Mouse (Mus musculus) cerebellum, adult 9-10 months (tissue): ENCODE measurements around the gene Gm17727.
"Not testable (repeated sequence)": the region's sequence is repeated elsewhere in the genome, so short reads cannot be mapped to it uniquely, and the experiment has no call there.

ENCODE experiments used
- DNase-seq: peaks from one replicate; pipeline ENCODE4 v3.0.0; 2022

Gm17727 gene

GRCm38 (mm10) chr9:35778009-35778408 lies at the start of gene Gm17727:
Gene Gm17727, minus strand, starts transcription at chr9:35778109.
- no peak for DNase-seq

- DNase-seq = not testable (repeated sequence)
Measured at GRCm38 (mm10) chr9:35817881-35818280, 40.0 kb upstream of the Gm17727 start.

- DNase-seq = no peak
Measured at GRCm38 (mm10) chr9:35798146-35798545, 20.2 kb upstream of the Gm17727 start.

- no peak for DNase-seq
Measured at GRCm38 (mm10) chr9:35790001-35790400, 12.1 kb upstream of the Gm17727 start, which contains the start of the genes Gm27235 and D730048I06Rik. Gene Gm27235, minus strand, starts transcription at chr9:35790101. Gene D730048I06Rik, minus strand, starts transcription at chr9:35790112.

GRCm38 (mm10) chr9:35756843-35757242 lies 21.1 kb downstream of the Gm17727 start:
- DNase-seq = no peak

- no peak for DNase-seq
Measured at GRCm38 (mm10) chr9:35740749-35741148, 37.2 kb downstream of the Gm17727 start, which contains the start of gene Gm17677. Gene Gm17677, plus strand, starts transcription at chr9:35741049.
